Mouse (Mus musculus) intestine, postnatal 0 days (tissue): ENCODE measurements around the gene Vapb. TPM values are rescaled to one million over a fixed set of nuclear protein-coding genes. Genes with fewer than 3 reads are reported as not detected.

Experiments
- ATAC-seq: fragments of 200-750 bp; cut with Nextera tagmentation; 2 replicates; pipeline ENCODE4 v1.8.0; 2017; ENCODE audit warnings: mild to moderate bottlenecking, moderate TSS enrichment, moderate library complexity
- H3K27ac ChIP-seq: fragments of 300-500 bp; sonication (generic); 2 replicates; pipeline ENCODE4 v1.5.1; 2014; ENCODE audit warnings: mild to moderate bottlenecking, low read depth, low read length, moderate library complexity
- H3K27me3 ChIP-seq: fragments of 300-500 bp; sonication (generic); replicated peaks from 2 replicates; pipeline ENCODE4 v1.6.1; 2014; ENCODE audit warnings: low read length, mixed read lengths; ENCODE audit not compliant: control insufficient read depth, insufficient read depth
- H3K36me3 ChIP-seq: fragments of 300-500 bp; sonication (generic); 2 replicates; pipeline ENCODE4 v1.6.1; 2014; ENCODE audit warnings: mild to moderate bottlenecking, moderate library complexity; ENCODE audit not compliant: control insufficient read depth, insufficient read depth
- H3K4me1 ChIP-seq: fragments of 300-500 bp; sonication (generic); replicated peaks from 2 replicates; pipeline ENCODE4 v1.6.1; 2014; ENCODE audit warnings: antibody characterized with exemption, low read length, mixed read lengths; ENCODE audit not compliant: control insufficient read depth, insufficient read depth
- H3K4me2 ChIP-seq: fragments of 300-500 bp; sonication (generic); replicated peaks from 2 replicates; pipeline ENCODE4 v1.6.1; 2014; ENCODE audit warnings: low read depth, mild to moderate bottlenecking, moderate library complexity
- H3K4me3 ChIP-seq: fragments of 300-500 bp; sonication (generic); 2 replicates; pipeline ENCODE4 v1.5.1; 2014; ENCODE audit warnings: low read depth, low read length
- H3K9ac ChIP-seq: fragments of 300-500 bp; sonication (generic); 2 replicates; pipeline ENCODE4 v1.6.1; 2014; ENCODE audit warnings: mild to moderate bottlenecking, low read depth, low read length
- H3K9me3 ChIP-seq: fragments of 300-500 bp; sonication (generic); 2 replicates; pipeline ENCODE4 v1.6.1; 2016; ENCODE audit warnings: mixed run types; ENCODE audit not compliant: control insufficient read depth
- CTCF ChIP-seq: sonication (generic); IDR thresholded peaks from 2 replicates; pipeline ENCODE4 v1.5.1; 2016; ENCODE audit warnings: low read depth, mild to moderate bottlenecking, control low read depth, antibody characterized with exemption, moderate library complexity
- WGBS: fragments of 180-500 bp; shearing (Covaris S2); extraction: QIAGEN DNeasy Blood & Tissue Kit; methylation state at CpG from one replicate; pipeline ENCODE4 v1.1.7; 2014; 5-methylcytosine and 5-hydroxymethylcytosine counted together
- polyA plus RNA-seq: library from polyadenylated mRNA; unstranded; fragments of >200 nt; fragmentation: Nextera tagmentation; extraction: Ambion mirVana; gene quantifications from 2 replicates; pipeline ENCODE4 v1.2.1, GENCODE M21; 2015

Gene Vapb
- polyA plus RNA-seq, 1 experiment from 2014 or later: 14.9 TPM

- Histone ChIP-seq H3K4me3 (no peak overlapping the region), H3K27me3 (no peaks in the 10 kb centered on the region), H3K9me3 (no peaks in the 10 kb centered on the region), H3K36me3 (no peaks in the 10 kb centered on the region), H3K27ac (no peak overlapping the region), H3K9ac (no peak overlapping the region), H3K4me1 (no peaks in the 10 kb centered on the region), H3K4me2 (no peak overlapping the region)
- ATAC-seq: no peak
- WGBS: 92% methylated on average over 4 of the region's 4 CpGs
- no peak for TF ChIP-seq CTCF
These were observed 11.5 kb upstream of the Vapb start for GRCm38 (mm10) chr2:173725819-173726218.

GRCm38 (mm10) chr2:173730444-173730966, 6.8 kb upstream of the Vapb start:
- H3K4me3 ChIP-seq: no peak overlapping the region
- H3K27me3 ChIP-seq: no peaks in the 10 kb centered on the region
- H3K4me1 ChIP-seq: no peaks in the 10 kb centered on the region
- no peak overlapping the region; the same call in 1 of the 2 replicates for H3K4me2 ChIP-seq
- WGBS: 8% methylated on average over 9 of the region's 9 CpGs
- H3K9me3 ChIP-seq: no peaks in the 10 kb centered on the region
- TF ChIP-seq CTCF: no peak
- H3K27ac ChIP-seq: peak overlapping the region; percentile 61; the same call in 1 of the 2 replicates
- H3K36me3 ChIP-seq: no peaks in the 10 kb centered on the region
- no peak overlapping the region for H3K9ac ChIP-seq
- ATAC-seq: peak; percentile 93

GRCm38 (mm10) chr2:173734426-173734825, 2.9 kb upstream of the Vapb start:
- Histone ChIP-seq H3K4me2 (no peak overlapping the region), H3K36me3 (no peaks in the 10 kb centered on the region), H3K27ac (no peak overlapping the region), H3K27me3 (no peaks in the 10 kb centered on the region), H3K9me3 (no peaks in the 10 kb centered on the region), H3K4me1 (no peaks in the 10 kb centered on the region), H3K9ac (no peak overlapping the region), H3K4me3 (no peak overlapping the region)
- no peak for TF ChIP-seq CTCF
- 59% methylated on average over 2 of the region's 2 CpGs for WGBS
- no peak for ATAC-seq

- Histone ChIP-seq H3K4me2 (peak overlapping the region; percentile 80), H3K9me3 (no peaks in the 10 kb centered on the region), H3K4me1 (peaks cover 12% of the 10 kb centered on the region), H3K9ac (0 out of 2 replicates have a peak overlapping the region, but pooled peaks have one; percentile 73), H3K4me3 (peak overlapping the region; percentile 78), H3K36me3 (no peaks in the 10 kb centered on the region), H3K27me3 (no peaks in the 10 kb centered on the region), H3K27ac (peak overlapping the region; percentile 89)
- ATAC-seq: 0 out of 2 replicates have a peak, but pooled peaks have one; percentile 1
- no peak for TF ChIP-seq CTCF
- 59% methylated on average over 9 of the region's 9 CpGs for WGBS
These were observed 921 bp downstream of the Vapb start for GRCm38 (mm10) chr2:173738232-173738631.

GRCm38 (mm10) chr2:173739107-173739506, 1.8 kb downstream of the Vapb start:
- no peak for TF ChIP-seq CTCF
- no peak overlapping the region for H3K9ac ChIP-seq
- H3K4me3 ChIP-seq: no peak overlapping the region
- no peaks in the 10 kb centered on the region for H3K27me3 ChIP-seq
- WGBS: 71% methylated on average over 7 of the region's 7 CpGs
- ATAC-seq: no peak
- H3K9me3 ChIP-seq: no peaks in the 10 kb centered on the region
- no peak overlapping the region for H3K27ac ChIP-seq
- no peaks in the 10 kb centered on the region for H3K36me3 ChIP-seq
- H3K4me2 ChIP-seq: no peak overlapping the region
- peaks cover 12% of the 10 kb centered on the region for H3K4me1 ChIP-seq

- Histone ChIP-seq H3K27me3 (no peaks in the 10 kb centered on the region), H3K4me3 (no peak overlapping the region), H3K27ac (peak overlapping the region; percentile 16), H3K9ac (0 out of 2 replicates have a peak overlapping the region, but pooled peaks have one; percentile 2), H3K4me1 (peaks cover 18% of the 10 kb centered on the region), H3K36me3 (no peaks in the 10 kb centered on the region), H3K4me2 (peak overlapping the region; percentile 33), H3K9me3 (no peaks in the 10 kb centered on the region)
- WGBS: 29% methylated on average over 13 of the region's 13 CpGs
- no peak for ATAC-seq
- TF ChIP-seq CTCF: no peak
These were observed 4.8 kb downstream of the Vapb start for GRCm38 (mm10) chr2:173742090-173742489.
